Mouse (Mus musculus) frontal cortex, adult (tissue): ENCODE measurements around the gene Unc5cl.
A peak's percentile ranks its signal among the peaks of the same experiment; 100 is the strongest.

ENCODE experiments used
- ATAC-seq: cut with Nextera tagmentation; 2 replicates; pipeline ENCODE4 v1.9.2; 2017; ENCODE audit warnings: mild to moderate bottlenecking, moderate library complexity, mixed read lengths; ENCODE audit not compliant: low TSS enrichment

The Unc5cl gene

GRCm38 (mm10) chr17:48454688-48455087 is at the start of gene Unc5cl:
Gene Unc5cl, plus strand, starts transcription at chr17:48454901.
- no peak for ATAC-seq

- no peak for ATAC-seq
Measured at GRCm38 (mm10) chr17:48407154-48407553, 47.5 kb upstream of the Unc5cl start.

- ATAC-seq, result no peak
Measured at GRCm38 (mm10) chr17:48407910-48408525, 46.7 kb upstream of the Unc5cl start.

- ATAC-seq, result peak; percentile 35
Measured at GRCm38 (mm10) chr17:48408526-48409291, 46.0 kb upstream of the Unc5cl start.

GRCm38 (mm10) chr17:48409380-48410298 is 45.1 kb upstream of the Unc5cl start, which contains the start of the genes Nfya and Oard1:
Gene Nfya, minus strand, starts transcription at chr17:48409906.
Gene Oard1, plus strand, starts transcription at chr17:48410014.
- peak; percentile 84 for ATAC-seq

GRCm38 (mm10) chr17:48410299-48410785 is 44.4 kb upstream of the Unc5cl start:
- peak; percentile 28 for ATAC-seq

- ATAC-seq, result no peak
Measured at GRCm38 (mm10) chr17:48411241-48411640, 43.5 kb upstream of the Unc5cl start.

GRCm38 (mm10) chr17:48416011-48416410 is 38.7 kb upstream of the Unc5cl start:
- ATAC-seq, result no peak

- 0 out of 2 replicates have a peak, but pooled peaks have one; percentile 34 for ATAC-seq
Measured at GRCm38 (mm10) chr17:48416425-48417195, 38.1 kb upstream of the Unc5cl start.

GRCm38 (mm10) chr17:48417521-48417920 is 37.2 kb upstream of the Unc5cl start:
- no peak for ATAC-seq

- ATAC-seq, result no peak
Measured at GRCm38 (mm10) chr17:48418174-48418573, 36.5 kb upstream of the Unc5cl start.

- no peak for ATAC-seq
Measured at GRCm38 (mm10) chr17:48418781-48419180, 35.9 kb upstream of the Unc5cl start.

- ATAC-seq, result no peak
Measured at GRCm38 (mm10) chr17:48419571-48419970, 35.1 kb upstream of the Unc5cl start.

GRCm38 (mm10) chr17:48424237-48424636 is 30.5 kb upstream of the Unc5cl start:
- no peak for ATAC-seq

GRCm38 (mm10) chr17:48425823-48426612 is 28.7 kb upstream of the Unc5cl start:
- ATAC-seq, result no peak

- ATAC-seq, result no peak
Measured at GRCm38 (mm10) chr17:48426991-48427750, 27.5 kb upstream of the Unc5cl start.

- no peak for ATAC-seq
Measured at GRCm38 (mm10) chr17:48427852-48428530, 26.7 kb upstream of the Unc5cl start.

GRCm38 (mm10) chr17:48430394-48430793 is 24.3 kb upstream of the Unc5cl start:
- ATAC-seq, result no peak

GRCm38 (mm10) chr17:48431054-48431453 is 23.6 kb upstream of the Unc5cl start:
- no peak for ATAC-seq
